Mouse (Mus musculus) forebrain, postnatal 0 days (tissue): ENCODE data around the gene Calhm2. TPM values are rescaled to one million over a fixed set of nuclear protein-coding genes. Genes with fewer than 3 reads are reported as not detected.
A peak's percentile ranks its signal among the peaks of the same experiment; 100 is the strongest.

Experiments used
- ATAC-seq: fragments of 200-750 bp; cut with Nextera tagmentation; 2 replicates; pipeline ENCODE4 v1.8.0; 2017; ENCODE audit warnings: mild to moderate bottlenecking, moderate library complexity
- DNase-seq: peaks from one replicate; pipeline ENCODE4 v3.0.0-alpha.2; 2015
- H3K27ac ChIP-seq: fragments of 300-500 bp; sonication (generic); 2 replicates; pipeline ENCODE4 v1.5.1; 2014; ENCODE audit warnings: low read depth, mild to moderate bottlenecking, antibody characterized with exemption, low read length, moderate library complexity, mixed read lengths
- H3K27me3 ChIP-seq: fragments of 300-500 bp; sonication (generic); 2 replicates; pipeline ENCODE4 v1.6.1; 2014; ENCODE audit warnings: mild to moderate bottlenecking, low read length, mixed read lengths; ENCODE audit not compliant: insufficient read depth
- H3K36me3 ChIP-seq: fragments of 300-500 bp; sonication (generic); 2 replicates; pipeline ENCODE4 v1.6.1; 2014; ENCODE audit warnings: mild to moderate bottlenecking, moderate library complexity; ENCODE audit not compliant: insufficient read depth
- H3K4me1 ChIP-seq: fragments of 300-500 bp; sonication (generic); 2 replicates; pipeline ENCODE4 v1.6.1; 2014; ENCODE audit warnings: antibody characterized with exemption; ENCODE audit not compliant: insufficient read depth
- H3K4me2 ChIP-seq: fragments of 300-500 bp; sonication (generic); 2 replicates; pipeline ENCODE4 v1.6.1; 2014; ENCODE audit warnings: low read depth, mild to moderate bottlenecking, moderate library complexity
- H3K4me3 ChIP-seq: fragments of 300-500 bp; sonication (generic); 2 replicates; pipeline ENCODE4 v1.5.1; 2014; ENCODE audit warnings: low read depth, low read length, mixed read lengths
- H3K9ac ChIP-seq: fragments of 300-500 bp; sonication (generic); 2 replicates; pipeline ENCODE4 v1.6.1; 2014; ENCODE audit warnings: mild to moderate bottlenecking
- H3K9me3 ChIP-seq: fragments of 300-500 bp; sonication (generic); 2 replicates; pipeline ENCODE4 v1.6.1; 2016; ENCODE audit warnings: low read length
- CTCF ChIP-seq: sonication (generic); IDR thresholded peaks from 2 replicates; pipeline ENCODE4 v1.5.1; 2016; ENCODE audit warnings: antibody characterized with exemption, control low read depth, low read depth
- WGBS: fragments of 180-500 bp; shearing (Covaris S2); extraction: QIAGEN DNeasy Blood & Tissue Kit; methylation state at CpG from one replicate; pipeline ENCODE4 v1.1.7; 2014; 5-methylcytosine and 5-hydroxymethylcytosine counted together
- polyA plus RNA-seq: library from polyadenylated mRNA; unstranded; fragments of >200 nt; fragmentation: Nextera tagmentation; extraction: Ambion mirVana; gene quantifications from 2 replicates; pipeline ENCODE4 v1.2.1, GENCODE M21; 2015
- total RNA-seq: library from RNA; depleted of rRNA; stranded (reverse); fragments of >200 nt; gene quantifications from 2 replicates; pipeline ENCODE4 v1.2.3, GENCODE M21; 2014

Calhm2 gene
- total and polyA plus RNA-seq, 2 experiments from 2014 or later: 0.80 to 2.9 TPM

DNA sequence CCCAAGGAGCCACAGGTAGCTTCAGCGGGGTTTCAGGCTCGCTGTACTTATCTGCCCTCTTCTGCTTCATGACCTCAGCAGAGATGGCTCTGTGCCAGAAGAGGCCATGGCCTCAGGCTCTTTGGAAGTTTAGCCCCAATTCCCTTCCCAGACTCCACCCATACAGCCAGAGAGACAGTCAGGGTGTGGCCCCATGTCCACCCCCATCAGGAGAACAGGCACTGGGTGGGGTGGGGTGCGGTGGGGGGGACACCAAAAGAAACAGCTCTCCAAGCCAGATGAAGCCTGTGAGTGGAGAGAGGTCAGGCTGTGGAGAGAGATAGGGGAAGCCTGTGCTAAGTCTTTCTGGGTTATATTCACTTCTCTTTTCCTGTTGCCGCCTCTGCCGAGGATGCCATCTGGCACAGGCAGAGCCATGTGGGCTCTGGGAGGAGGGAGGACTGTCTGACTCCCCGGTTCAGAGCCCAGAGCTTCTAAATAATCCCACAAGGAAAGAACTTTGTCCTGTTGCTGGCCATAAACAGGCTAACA is 978 bp downstream of the Calhm2 start:
- peaks cover 15% of the 10 kb centered on the region for H3K4me1 ChIP-seq
- peak overlapping the region; percentile 47 for H3K4me2 ChIP-seq
- 0 out of 2 replicates have a peak overlapping the region, but pooled peaks have one; percentile 22 for H3K9ac ChIP-seq
- no peak overlapping the region for H3K4me3 ChIP-seq
- no peaks in the 10 kb centered on the region for H3K27me3 ChIP-seq
- no peak for TF ChIP-seq CTCF
- DNase-seq (peak; percentile 50), ATAC-seq (peak; percentile 48)
- H3K27ac ChIP-seq: no peak overlapping the region
- 42% methylated on average over 6 of the region's 6 CpGs for WGBS
- H3K9me3 ChIP-seq: no peaks in the 10 kb centered on the region
- H3K36me3 ChIP-seq: peaks cover 9% of the 10 kb centered on the region; the same call in 1 of the 2 replicates

- Histone ChIP-seq H3K4me1 (peaks cover 15% of the 10 kb centered on the region), H3K9me3 (no peaks in the 10 kb centered on the region), H3K27ac (no peak overlapping the region), H3K4me2 (no peak overlapping the region), H3K36me3 (peaks cover 15% of the 10 kb centered on the region), H3K27me3 (no peaks in the 10 kb centered on the region), H3K4me3 (no peak overlapping the region), H3K9ac (no peak overlapping the region)
- DNase-seq: no peak
- ATAC-seq: no peak
- no peak for TF ChIP-seq CTCF
- WGBS: 87% methylated on average over 5 of the region's 5 CpGs
Observed at GRCm38 (mm10) chr19:47136170-47136569, 1.9 kb downstream of the Calhm2 start.

DNA sequence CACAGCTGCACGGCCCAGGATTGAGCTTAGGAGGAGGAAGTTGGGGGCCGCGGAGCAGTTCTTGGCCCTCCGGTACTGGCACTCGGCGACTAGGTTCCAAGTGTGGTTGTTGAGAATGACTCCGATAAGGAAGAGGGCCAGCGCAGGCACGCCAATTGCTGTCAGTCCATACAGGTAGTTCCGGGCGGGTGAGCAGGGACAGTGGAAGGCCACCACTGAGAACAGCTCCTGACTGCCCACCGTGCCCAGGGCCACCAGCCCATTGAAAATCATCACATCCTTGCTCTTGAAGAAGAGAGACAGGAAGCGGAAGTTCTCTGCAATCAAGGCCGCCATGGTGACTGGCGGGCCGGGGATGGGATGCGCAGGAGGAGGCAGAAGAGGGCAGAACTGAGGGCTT is 2.5 kb downstream of the Calhm2 start:
- DNase-seq (no peak), ATAC-seq (no peak)
- Histone ChIP-seq H3K4me2 (no peak overlapping the region), H3K4me1 (peaks cover 15% of the 10 kb centered on the region), H3K27me3 (no peaks in the 10 kb centered on the region), H3K9ac (no peak overlapping the region), H3K4me3 (no peak overlapping the region), H3K27ac (no peak overlapping the region), H3K36me3 (peaks cover 21% of the 10 kb centered on the region), H3K9me3 (no peaks in the 10 kb centered on the region)
- no peak for TF ChIP-seq CTCF
- 92% methylated on average over 17 of the region's 17 CpGs for WGBS

GRCm38 (mm10) chr19:47133161-47133560 is 4.9 kb downstream of the Calhm2 start:
- no peak for TF ChIP-seq CTCF
- no peak for ATAC-seq
- Histone ChIP-seq H3K27ac (no peak overlapping the region), H3K27me3 (no peaks in the 10 kb centered on the region), H3K4me2 (no peak overlapping the region), H3K4me1 (peaks cover 14% of the 10 kb centered on the region), H3K9ac (no peak overlapping the region), H3K9me3 (no peaks in the 10 kb centered on the region), H3K36me3 (peaks cover 45% of the 10 kb centered on the region), H3K4me3 (no peak overlapping the region)
- no peak for DNase-seq
- WGBS: 91% methylated on average over 7 of the region's 7 CpGs

DNA sequence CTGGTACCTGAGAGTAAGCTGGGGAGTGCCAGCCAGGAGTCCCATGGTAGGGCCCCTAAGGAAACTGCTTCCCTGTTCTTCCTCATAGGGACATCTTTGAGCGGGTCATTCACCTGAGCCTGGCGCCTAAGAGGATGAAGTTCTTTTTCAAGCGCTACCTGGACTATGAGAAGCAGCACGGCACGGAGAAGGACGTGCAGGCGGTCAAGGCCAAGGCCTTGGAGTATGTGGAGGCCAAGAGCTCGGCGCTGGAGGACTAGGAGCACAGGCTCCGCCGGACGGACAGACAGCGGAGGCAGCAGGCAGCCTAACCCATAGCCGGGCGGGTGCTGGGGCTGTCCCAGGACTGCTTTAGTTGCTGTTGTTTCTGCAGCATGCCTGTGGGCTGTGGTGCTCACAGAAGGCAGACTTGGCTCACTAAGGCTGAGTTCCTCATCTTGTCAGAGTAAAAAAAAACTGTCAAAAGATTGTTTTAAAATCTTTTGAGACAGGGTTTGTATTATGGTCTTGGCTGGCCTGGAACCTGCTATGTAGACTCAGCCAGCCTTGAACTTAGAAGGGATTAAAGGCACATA is 7.5 kb downstream of the Calhm2 start:
- H3K4me2 ChIP-seq: no peak overlapping the region
- no peak overlapping the region for H3K27ac ChIP-seq
- no peak for TF ChIP-seq CTCF
- H3K27me3 ChIP-seq: no peaks in the 10 kb centered on the region
- ATAC-seq (no peak), DNase-seq (no peak)
- H3K4me1 ChIP-seq: no peaks in the 10 kb centered on the region
- no peak overlapping the region for H3K9ac ChIP-seq
- no peak overlapping the region for H3K4me3 ChIP-seq
- WGBS: 93% methylated on average over 15 of the region's 15 CpGs
- peaks cover 70% of the 10 kb centered on the region for H3K36me3 ChIP-seq
- no peaks in the 10 kb centered on the region for H3K9me3 ChIP-seq

GRCm38 (mm10) chr19:47128835-47129234 is 9.3 kb downstream of the Calhm2 start:
- Histone ChIP-seq H3K4me1 (no peaks in the 10 kb centered on the region), H3K27me3 (no peaks in the 10 kb centered on the region), H3K36me3 (peaks cover 79% of the 10 kb centered on the region), H3K4me2 (no peak overlapping the region), H3K4me3 (no peak overlapping the region), H3K9me3 (no peaks in the 10 kb centered on the region), H3K9ac (no peak overlapping the region), H3K27ac (no peak overlapping the region)
- ATAC-seq: no peak
- 94% methylated on average over 11 of the region's 11 CpGs for WGBS
- no peak for TF ChIP-seq CTCF
- DNase-seq: no peak

GRCm38 (mm10) chr19:47128164-47128563 is 9.9 kb downstream of the Calhm2 start:
- Histone ChIP-seq H3K4me1 (no peaks in the 10 kb centered on the region), H3K9me3 (no peaks in the 10 kb centered on the region), H3K36me3 (peaks cover 81% of the 10 kb centered on the region), H3K27me3 (no peaks in the 10 kb centered on the region), H3K9ac (no peak overlapping the region), H3K27ac (no peak overlapping the region), H3K4me2 (no peak overlapping the region), H3K4me3 (no peak overlapping the region)
- TF ChIP-seq CTCF: no peak
- 97% methylated on average over 10 of the region's 10 CpGs for WGBS
- ATAC-seq (no peak), DNase-seq (no peak)
